Mouse (Mus musculus) embryonic facial prominence, embryonic 11.5 days (tissue): ENCODE measurements around the gene Lamtor2. TPM values are rescaled to one million over a fixed set of nuclear protein-coding genes. Genes with fewer than 3 reads are reported as not detected.

Experiments used
- ATAC-seq: fragments of 200-750 bp; cut with Nextera tagmentation; replicated peaks from 2 replicates; pipeline ENCODE4 v1.8.0; 2017; ENCODE audit warnings: low read depth; ENCODE audit not compliant: insufficient number of reproducible peaks, low FRiP score, low TSS enrichment
- DNase-seq: peaks from one replicate; pipeline ENCODE4 v3.0.0-alpha.2; 2015; ENCODE audit warnings: low spot score
- H3K27ac ChIP-seq: fragments of 300-500 bp; sonication (generic); replicated peaks from 2 replicates; pipeline ENCODE4 v1.5.1; 2014; ENCODE audit warnings: mild to moderate bottlenecking, low read depth, low read length, control low read depth
- H3K27me3 ChIP-seq: fragments of 300-500 bp; sonication (generic); 2 replicates; pipeline ENCODE4 v1.6.1; 2014; ENCODE audit warnings: mild to moderate bottlenecking, low read length, moderate library complexity, mixed read lengths; ENCODE audit not compliant: control insufficient read depth, insufficient read depth
- H3K36me3 ChIP-seq: fragments of 300-500 bp; sonication (generic); replicated peaks from 2 replicates; pipeline ENCODE4 v1.6.1; 2014; ENCODE audit warnings: low read depth, mild to moderate bottlenecking, low read length, moderate library complexity, mixed read lengths; ENCODE audit not compliant: control insufficient read depth, insufficient read depth
- H3K4me1 ChIP-seq: fragments of 300-500 bp; sonication (generic); 2 replicates; pipeline ENCODE4 v1.6.1; 2014; ENCODE audit warnings: low read length, mixed read lengths; ENCODE audit not compliant: control insufficient read depth, insufficient read depth
- H3K4me2 ChIP-seq: fragments of 300-500 bp; sonication (generic); 2 replicates; pipeline ENCODE4 v1.6.1; 2014; ENCODE audit warnings: low read depth, mild to moderate bottlenecking, control low read depth, low read length, moderate library complexity
- H3K4me3 ChIP-seq: fragments of 300-500 bp; sonication (generic); 2 replicates; pipeline ENCODE4 v1.5.1; 2014; ENCODE audit warnings: low read depth, low read length, control low read depth
- H3K9ac ChIP-seq: fragments of 300-500 bp; sonication (generic); replicated peaks from 2 replicates; pipeline ENCODE4 v1.6.1; 2014; ENCODE audit warnings: mild to moderate bottlenecking, control low read depth, low read length
- H3K9me3 ChIP-seq: fragments of 300-500 bp; sonication (generic); replicated peaks from 2 replicates; pipeline ENCODE4 v1.6.1; 2016; ENCODE audit warnings: mild to moderate bottlenecking, low read length, inconsistent platforms, mixed read lengths; ENCODE audit not compliant: control insufficient read depth
- WGBS: fragments of 180-500 bp; shearing (Covaris S2); extraction: QIAGEN DNeasy Blood & Tissue Kit; methylation state at CpG from one replicate; pipeline ENCODE4 v1.1.7; 2014; 5-methylcytosine and 5-hydroxymethylcytosine counted together
- polyA plus RNA-seq: library from polyadenylated mRNA; unstranded; fragments of >200 nt; fragmentation: Nextera tagmentation; extraction: Ambion mirVana; gene quantifications from 2 replicates; pipeline ENCODE4 v1.2.1, GENCODE M21; 2014

Lamtor2 gene
- polyA plus RNA-seq, 1 experiment from 2014 or later, result 77.4 TPM

DNA sequence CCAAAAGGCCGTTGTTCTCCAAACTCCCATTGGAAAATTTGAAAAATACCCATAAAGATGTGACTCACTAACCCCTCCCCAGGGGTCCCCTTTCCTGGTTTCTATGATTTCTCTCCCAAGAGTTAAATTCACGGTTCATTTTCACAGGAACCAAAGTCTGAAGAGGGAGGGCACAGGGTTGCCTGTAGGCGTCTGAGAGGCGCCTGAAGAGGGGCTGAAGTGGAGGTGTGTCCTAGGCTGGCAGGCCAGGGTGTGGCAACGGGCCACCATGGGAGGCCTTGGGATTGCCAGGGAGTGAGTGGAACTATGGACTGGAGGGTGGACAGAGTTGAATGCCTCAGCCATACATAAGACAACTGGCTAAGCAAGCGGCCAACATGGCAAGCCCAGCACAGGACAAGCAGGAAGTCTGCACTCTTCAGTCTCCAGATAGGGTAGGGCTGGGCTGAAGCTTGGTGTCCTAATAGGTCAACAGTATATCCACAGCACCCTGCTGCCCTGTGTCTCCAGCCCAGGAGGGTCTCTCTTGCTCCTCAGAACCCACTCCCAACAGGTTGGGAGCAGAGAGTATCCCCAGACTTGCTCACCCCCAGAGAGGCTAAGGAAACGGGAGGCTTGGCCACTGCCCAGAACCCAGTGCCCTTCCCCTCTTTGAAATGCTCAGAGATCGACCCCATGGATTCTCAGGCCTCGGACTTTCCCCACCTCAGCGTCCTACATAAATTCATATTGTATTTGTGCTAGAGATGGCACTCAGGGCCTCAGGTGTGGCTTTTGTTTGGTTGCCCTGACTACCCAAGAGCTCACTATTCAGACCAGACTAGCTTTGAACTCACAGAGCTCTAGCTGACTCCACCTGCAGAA lies 38.4 kb downstream of the Lamtor2 start:
- Histone ChIP-seq H3K36me3 (no peaks in the 10 kb centered on the region), H3K27me3 (no peaks in the 10 kb centered on the region), H3K9me3 (no peaks in the 10 kb centered on the region), H3K4me1 (peaks cover 7% of the 10 kb centered on the region), H3K9ac (no peak overlapping the region), H3K4me2 (no peak overlapping the region), H3K4me3 (no peak overlapping the region), H3K27ac (no peak overlapping the region)
- ATAC-seq, result no peak
- DNase-seq, result no peak
- 84% methylated on average over 10 of the region's 10 CpGs for WGBS

DNA sequence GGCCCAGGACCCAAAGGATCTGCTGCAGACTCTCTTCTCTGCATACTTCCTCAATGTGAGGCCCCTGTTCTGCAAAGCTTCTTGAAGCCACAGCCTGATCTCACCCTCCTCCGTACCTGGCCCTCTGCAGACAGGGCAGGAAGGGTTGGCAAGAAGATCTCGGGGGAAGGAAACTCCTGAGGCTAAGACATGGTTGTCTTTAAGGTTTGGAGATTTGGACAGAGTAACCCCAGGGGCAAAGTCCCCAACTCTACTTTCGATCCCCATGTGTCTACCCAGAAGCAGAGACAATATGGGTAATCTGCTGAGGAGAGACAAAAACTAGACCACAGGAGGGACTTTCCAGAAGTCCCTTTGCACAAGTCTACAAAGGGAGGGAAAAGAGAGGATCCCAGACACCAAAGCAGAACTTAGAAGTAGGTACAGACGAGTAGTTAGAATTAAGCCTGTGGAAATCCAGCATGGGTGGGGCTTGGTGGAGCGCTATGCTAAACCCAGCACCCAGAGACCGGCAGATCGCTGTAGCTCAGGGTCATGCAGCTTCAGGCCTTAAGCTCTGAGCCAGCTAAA lies 39.2 kb downstream of the Lamtor2 start:
- H3K4me1 ChIP-seq, result peaks cover 9% of the 10 kb centered on the region
- no peak for DNase-seq
- no peak overlapping the region for H3K27ac ChIP-seq
- ATAC-seq, result no peak
- no peak overlapping the region for H3K9ac ChIP-seq
- no peaks in the 10 kb centered on the region for H3K36me3 ChIP-seq
- H3K9me3 ChIP-seq, result no peaks in the 10 kb centered on the region
- H3K4me2 ChIP-seq, result no peak overlapping the region
- WGBS, result 82% methylated on average over 7 of the region's 7 CpGs
- H3K4me3 ChIP-seq, result no peak overlapping the region
- H3K27me3 ChIP-seq, result no peaks in the 10 kb centered on the region

DNA sequence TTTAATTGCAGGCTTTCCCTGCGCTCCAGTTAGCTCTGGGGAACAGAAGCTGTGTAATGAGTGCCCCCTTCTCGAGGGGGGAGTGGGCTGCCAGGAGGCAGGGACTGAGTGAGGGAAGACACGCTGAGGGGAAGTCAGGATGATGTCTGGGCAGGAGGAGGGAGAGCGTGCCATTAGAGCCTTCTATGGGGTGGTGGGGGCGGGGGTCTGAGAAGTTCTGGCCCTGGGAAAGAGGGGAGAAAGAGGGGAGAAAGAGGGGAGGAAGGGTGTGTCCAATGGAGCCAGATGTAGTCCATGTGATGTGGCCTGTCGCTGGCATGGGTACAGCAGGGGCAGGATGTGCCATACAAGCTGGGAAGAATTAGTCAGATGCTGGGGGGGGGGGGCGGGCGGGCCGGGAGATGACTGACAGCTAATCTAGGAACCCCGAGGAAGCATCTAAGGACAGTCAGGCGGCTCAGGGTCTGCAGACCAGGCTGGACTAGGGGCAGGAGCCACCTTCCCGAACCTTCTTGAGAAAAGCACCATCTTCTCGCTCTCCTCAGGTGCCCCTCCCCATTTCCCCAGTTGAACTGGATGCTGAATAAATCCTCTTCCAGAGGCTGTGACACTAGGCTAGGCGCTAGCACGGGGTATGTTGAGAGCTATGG lies 39.9 kb downstream of the Lamtor2 start:
- no peak for ATAC-seq
- no peak overlapping the region for H3K4me3 ChIP-seq

DNA sequence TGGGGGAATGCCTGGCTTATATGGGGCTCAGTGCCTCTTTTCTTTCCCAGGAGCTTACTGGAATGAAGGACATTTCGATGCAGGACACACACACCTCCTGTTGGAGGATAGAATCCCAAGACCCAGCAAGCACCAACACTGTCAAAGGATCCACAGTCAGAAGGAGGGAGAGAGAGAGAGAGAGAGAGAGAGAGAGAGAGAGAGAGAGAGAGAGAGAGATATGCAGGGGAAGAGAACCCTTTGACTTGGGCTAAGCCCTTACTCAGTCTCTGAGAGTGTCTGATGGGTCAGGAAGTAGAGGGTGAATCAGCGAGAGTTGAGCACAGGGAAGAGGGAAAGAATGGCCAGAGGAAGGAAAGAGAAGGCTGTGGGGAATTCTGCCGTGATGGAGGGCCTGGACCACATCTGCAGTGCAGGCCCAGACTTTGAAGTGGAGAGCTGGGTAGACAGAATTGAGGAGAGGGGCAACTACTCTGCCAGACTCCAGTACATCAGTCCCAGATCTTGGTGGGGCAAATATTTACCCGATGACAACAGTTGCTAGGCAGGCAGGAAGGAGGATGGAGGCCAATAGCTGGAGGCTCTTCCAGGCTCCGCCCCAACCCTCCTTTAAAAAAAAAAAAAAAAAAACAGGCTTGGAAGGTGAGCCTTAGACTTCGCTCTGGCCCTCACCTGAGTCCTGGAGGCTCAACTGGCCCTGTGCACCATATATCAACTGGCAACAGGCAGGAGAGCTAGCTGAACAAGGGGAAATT lies 40.6 kb downstream of the Lamtor2 start:
- Histone ChIP-seq H3K27me3 (no peaks in the 10 kb centered on the region), H3K4me3 (no peak overlapping the region), H3K9ac (peak overlapping the region; percentile 43), H3K4me1 (peaks cover 9% of the 10 kb centered on the region), H3K4me2 (no peak overlapping the region), H3K9me3 (no peaks in the 10 kb centered on the region), H3K27ac (no peak overlapping the region; the same call in 1 of the 2 replicates), H3K36me3 (no peaks in the 10 kb centered on the region)
- WGBS, result 32% methylated on average over 6 of the region's 6 CpGs
- DNase-seq (no peak), ATAC-seq (no peak)

More for the DNA sequence above, 39.9 kb downstream of the Lamtor2 start:
- 34% methylated on average over 13 of the region's 15 CpGs for WGBS
- no peak for DNase-seq
- Histone ChIP-seq H3K9ac (no peak overlapping the region; the same call in 1 of the 2 replicates), H3K9me3 (no peaks in the 10 kb centered on the region), H3K27ac (no peak overlapping the region), H3K27me3 (no peaks in the 10 kb centered on the region), H3K4me2 (no peak overlapping the region), H3K36me3 (no peaks in the 10 kb centered on the region), H3K4me1 (peaks cover 9% of the 10 kb centered on the region)

DNA sequence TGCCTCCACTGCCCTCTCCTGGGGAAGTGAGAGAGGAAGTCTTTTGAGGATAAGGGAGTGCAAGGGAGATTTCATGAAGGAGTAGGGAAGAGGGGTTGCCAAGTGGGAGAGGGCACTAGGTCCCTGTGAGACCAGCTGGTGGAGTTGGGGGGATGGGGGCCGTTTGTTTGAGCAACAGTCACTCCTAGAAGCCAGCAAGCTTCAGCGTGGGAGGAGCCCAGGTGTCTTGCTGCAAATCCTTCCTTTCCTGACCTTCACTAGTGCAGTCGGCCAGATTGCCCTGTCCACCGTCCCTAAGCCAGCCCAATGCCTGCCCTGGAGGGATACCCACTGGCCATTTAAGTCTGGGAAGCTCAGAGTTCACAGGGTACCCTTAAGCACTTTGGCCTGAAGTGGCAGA lies 41.3 kb downstream of the Lamtor2 start:
- Histone ChIP-seq H3K4me1 (peaks cover 9% of the 10 kb centered on the region), H3K9ac (no peak overlapping the region), H3K27ac (no peak overlapping the region; the same call in 1 of the 2 replicates), H3K27me3 (no peaks in the 10 kb centered on the region), H3K9me3 (no peaks in the 10 kb centered on the region), H3K4me3 (no peak overlapping the region), H3K36me3 (no peaks in the 10 kb centered on the region), H3K4me2 (no peak overlapping the region)
- ATAC-seq (no peak), DNase-seq (no peak)
- 48% methylated on average over 4 of the region's 4 CpGs for whole genome bisulfite sequencing

DNA sequence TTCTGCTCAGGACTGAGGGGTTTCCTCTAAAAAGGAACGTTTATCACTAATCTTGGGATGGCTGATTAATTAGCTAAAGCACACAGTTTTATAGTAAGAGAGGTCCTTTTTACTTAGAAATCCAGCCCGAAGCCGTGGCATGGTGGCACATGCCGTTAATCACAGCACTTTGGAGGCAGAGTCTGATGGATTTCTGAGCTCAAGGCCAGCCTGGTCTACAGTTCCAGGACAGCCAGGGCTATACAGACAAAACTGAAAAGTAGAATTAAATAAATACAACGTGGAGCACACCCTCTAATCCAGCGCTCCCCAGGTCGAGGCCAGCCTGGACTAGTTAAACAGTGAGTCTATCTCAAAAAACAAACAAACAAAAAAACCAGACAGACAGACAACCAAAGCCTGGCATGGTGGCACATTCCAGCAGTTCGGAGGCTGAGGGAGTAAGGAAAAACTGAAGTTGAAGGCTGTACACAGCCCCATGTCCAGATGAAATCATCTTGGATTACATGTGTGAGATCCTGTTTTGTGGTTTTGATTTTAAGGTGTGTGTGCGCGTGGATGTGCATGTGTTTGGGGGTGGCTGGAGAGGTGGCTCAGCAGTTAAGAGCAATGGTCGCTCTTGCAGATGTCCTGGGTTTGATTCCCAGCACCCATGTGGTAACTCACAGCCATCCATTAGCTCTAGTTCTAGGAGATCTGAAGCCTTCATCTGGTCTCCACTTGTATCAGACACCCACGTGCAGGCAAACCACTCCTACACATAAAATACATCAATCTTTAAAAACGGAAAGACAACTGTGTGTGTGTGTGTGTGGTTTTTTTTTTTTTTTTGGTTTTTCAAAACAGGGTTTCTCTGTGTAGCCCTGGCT lies 42.2 kb downstream of the Lamtor2 start:
- H3K4me3 ChIP-seq, result peak overlapping the region; percentile 29
- ATAC-seq (no peak), DNase-seq (no peak)
- H3K27me3 ChIP-seq, result no peaks in the 10 kb centered on the region
- WGBS, result 50% methylated on average over 13 of the region's 13 CpGs
- H3K9ac ChIP-seq, result peak overlapping the region; percentile 51
- peaks cover 9% of the 10 kb centered on the region for H3K4me1 ChIP-seq
- H3K9me3 ChIP-seq, result no peaks in the 10 kb centered on the region
- H3K36me3 ChIP-seq, result no peaks in the 10 kb centered on the region
- peak overlapping the region; percentile 63 for H3K27ac ChIP-seq
- H3K4me2 ChIP-seq, result peak overlapping the region; percentile 57

DNA sequence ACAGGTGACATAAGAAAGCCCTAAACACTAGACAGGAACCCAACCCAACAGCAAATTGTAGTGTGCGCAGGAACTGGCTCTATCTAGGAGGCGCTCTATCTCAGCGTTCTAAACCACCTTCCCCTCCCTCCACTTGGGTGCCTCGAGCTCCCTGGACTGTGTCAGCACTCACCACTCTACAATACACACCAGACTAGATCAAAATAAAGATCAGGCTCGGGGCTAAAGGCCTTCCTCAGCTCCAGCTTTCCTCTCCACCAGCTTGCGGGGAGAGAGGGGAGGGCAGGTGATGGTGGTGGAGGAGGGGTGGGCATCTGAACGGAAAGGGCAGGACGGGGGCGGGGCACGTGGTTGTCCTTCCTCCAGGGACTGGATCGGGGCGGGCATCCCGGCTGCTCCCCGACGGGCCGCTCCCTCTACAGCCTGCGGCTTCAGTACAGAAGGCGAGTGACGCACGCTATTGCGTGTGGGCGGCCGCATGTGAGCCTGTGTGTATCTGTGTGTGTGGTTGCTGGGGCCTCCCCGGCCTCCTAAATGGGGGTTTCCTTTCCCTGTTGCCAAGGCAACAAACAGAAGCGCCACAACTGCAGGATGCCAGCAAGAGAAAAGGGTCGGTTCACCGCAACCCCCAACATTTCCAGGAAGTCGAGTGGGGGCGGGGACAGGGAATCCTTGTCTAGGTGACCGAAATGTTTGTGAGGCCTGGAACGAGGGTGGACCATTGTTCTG lies 43.0 kb downstream of the Lamtor2 start, which contains the start of gene Lmna:
Lmna (minus strand) TSS at position 265 of the 729 bp plus-strand sequence.
- peak within 1 kb of the TSS; percentile 57 for H3K4me2 ChIP-seq
- 2% methylated on average over 29 of the region's 31 CpGs for WGBS
- DNase-seq (peak; percentile 94), ATAC-seq (peak; percentile 94)
- H3K27ac ChIP-seq, result peak within 1 kb of the TSS; percentile 63
- no peaks in the 10 kb centered on the region for H3K27me3 ChIP-seq
- peaks cover 9% of the 10 kb centered on the region for H3K4me1 ChIP-seq
- no peaks in the 10 kb centered on the region for H3K9me3 ChIP-seq
- peak within 1 kb of the TSS; percentile 29 for H3K4me3 ChIP-seq
- no peaks in the 10 kb centered on the region for H3K36me3 ChIP-seq
- peak within 1 kb of the TSS; percentile 51 for H3K9ac ChIP-seq
